Mouse (Mus musculus) thymus, adult 2 months (tissue): Measurements from ENCODE around the gene Atrnl1. TPM values are rescaled to one million over a fixed set of nuclear protein-coding genes. Genes with fewer than 3 reads are reported as not detected.
"Not testable (repeated sequence)": the region's sequence is repeated elsewhere in the genome, so short reads cannot be mapped to it uniquely, and the experiment has no call there.

ENCODE experiments used
- DNase-seq: peaks from one replicate; pipeline ENCODE4 v3.0.0; 2021
- H3K27ac ChIP-seq: fragments of 200-500 bp; 2 replicates; pipeline ENCODE4 v1.5.1; 2012; ENCODE audit warnings: low read length, control low read depth; ENCODE audit not compliant: control insufficient read depth, insufficient read depth
- H3K27me3 ChIP-seq: fragments of 200-500 bp; 2 replicates; pipeline ENCODE4 v1.6.1; 2012; ENCODE audit warnings: mild to moderate bottlenecking, low read length, moderate library complexity, mixed read lengths; ENCODE audit not compliant: control insufficient read depth, insufficient read depth
- H3K36me3 ChIP-seq: fragments of 200-500 bp; 2 replicates; pipeline ENCODE4 v1.6.1; 2012; ENCODE audit warnings: mild to moderate bottlenecking, low read length, moderate library complexity; ENCODE audit not compliant: control insufficient read depth, insufficient read depth
- H3K4me1 ChIP-seq: fragments of 200-500 bp; replicated peaks from 2 replicates; pipeline ENCODE4 v1.6.1; 2012; ENCODE audit warnings: low read length; ENCODE audit not compliant: control insufficient read depth, insufficient read depth
- H3K4me3 ChIP-seq: fragments of 200-500 bp; 2 replicates; pipeline ENCODE4 v1.5.1; 2012; ENCODE audit warnings: mild to moderate bottlenecking, low read length, control low read depth, moderate library complexity; ENCODE audit not compliant: control insufficient read depth, insufficient read depth
- CTCF ChIP-seq: fragments of 200-500 bp; IDR thresholded peaks from 2 replicates; pipeline ENCODE4 v1.5.1; 2012; ENCODE audit warnings: mild to moderate bottlenecking, control low read depth, low read length, moderate library complexity, borderline replicate concordance; ENCODE audit not compliant: control insufficient read depth, poor library complexity, insufficient read depth; ENCODE audit errors: extremely low read depth
- POLR2A ChIP-seq: fragments of 200-500 bp; IDR thresholded peaks from 2 replicates; pipeline ENCODE4 v1.6.1; 2012; ENCODE audit warnings: mild to moderate bottlenecking, low read length, control low read depth, moderate library complexity; ENCODE audit not compliant: control insufficient read depth, poor library complexity, insufficient read depth; ENCODE audit errors: extremely low read depth
- WGBS: fragments of 180-500 bp; shearing (Covaris S2); methylation state at CpG from one replicate; pipeline ENCODE4 v1.1.7; 2018; 5-methylcytosine and 5-hydroxymethylcytosine counted together
- polyA plus RNA-seq: library from polyadenylated mRNA; depleted of rRNA; stranded (reverse); fragments of >200 nt; gene quantifications from 2 replicates; pipeline ENCODE4 v1.2.3, GENCODE M21; 2012

Atrnl1 gene
- polyA plus RNA-seq, 1 experiment, result 8.2 TPM

- no peak overlapping the region for H3K27ac ChIP-seq
- 97% methylated on average over 13 of the region's 13 CpGs for WGBS
- no peaks in the 10 kb centered on the region for H3K4me1 ChIP-seq
- H3K4me3 ChIP-seq, result no peak overlapping the region
- DNase-seq, result no peak
- H3K36me3 ChIP-seq, result no peaks in the 10 kb centered on the region
- H3K27me3 ChIP-seq, result no peaks in the 10 kb centered on the region
- no peak for TF ChIP-seq CTCF
- no peak for TF ChIP-seq POLR2A
These were observed 260.0 kb downstream of the Atrnl1 start for GRCm38 (mm10) chr19:57870871-57871270.

GRCm38 (mm10) chr19:57876057-57876456 is 265.2 kb downstream of the Atrnl1 start:
- Histone ChIP-seq H3K27me3 (no peaks in the 10 kb centered on the region), H3K4me3 (no peak overlapping the region), H3K36me3 (no peaks in the 10 kb centered on the region), H3K4me1 (no peaks in the 10 kb centered on the region), H3K27ac (no peak overlapping the region)
- TF ChIP-seq POLR2A (no peak), CTCF (peak; percentile 64; the same call in 1 of the 2 replicates)
- 93% methylated on average over 6 of the region's 6 CpGs for WGBS
- peak; percentile 41 for DNase-seq

- no peak overlapping the region for H3K27ac ChIP-seq
- no peaks in the 10 kb centered on the region for H3K4me1 ChIP-seq
- H3K36me3 ChIP-seq, result no peaks in the 10 kb centered on the region
- H3K27me3 ChIP-seq, result no peaks in the 10 kb centered on the region
- TF ChIP-seq POLR2A (no peak), CTCF (no peak)
- no peak for DNase-seq
- WGBS, result 98% methylated on average over 4 of the region's 4 CpGs
- no peak overlapping the region for H3K4me3 ChIP-seq
These were observed 266.5 kb downstream of the Atrnl1 start for GRCm38 (mm10) chr19:57877343-57877742.

- H3K4me3 ChIP-seq, result no peak overlapping the region
- H3K27ac ChIP-seq, result no peak overlapping the region
- no peak for TF ChIP-seq CTCF
- no peak for TF ChIP-seq POLR2A
- no peaks in the 10 kb centered on the region for H3K36me3 ChIP-seq
- WGBS, result 93% methylated on average over 9 of the region's 9 CpGs
- H3K4me1 ChIP-seq, result no peaks in the 10 kb centered on the region
- no peaks in the 10 kb centered on the region for H3K27me3 ChIP-seq
- no peak for DNase-seq
These were observed 267.7 kb downstream of the Atrnl1 start for GRCm38 (mm10) chr19:57878583-57878982.

GRCm38 (mm10) chr19:57879841-57880240 is 269.0 kb downstream of the Atrnl1 start:
- H3K4me3 ChIP-seq, H3K36me3 ChIP-seq, H3K4me1 ChIP-seq, H3K27ac ChIP-seq, DNase-seq, H3K27me3 ChIP-seq: not testable (repeated sequence)
- 86% methylated on average over 1 of the region's 1 CpGs for WGBS

GRCm38 (mm10) chr19:57881927-57882326 is 271.1 kb downstream of the Atrnl1 start:
- Histone ChIP-seq H3K27ac (no peak overlapping the region), H3K36me3 (no peaks in the 10 kb centered on the region), H3K27me3 (no peaks in the 10 kb centered on the region), H3K4me1 (no peaks in the 10 kb centered on the region), H3K4me3 (no peak overlapping the region)
- no peak for TF ChIP-seq CTCF
- TF ChIP-seq POLR2A, result no peak
- 86% methylated on average over 7 of the region's 7 CpGs for WGBS
- no peak for DNase-seq

GRCm38 (mm10) chr19:57888871-57889270 is 278.0 kb downstream of the Atrnl1 start:
- no peak overlapping the region for H3K27ac ChIP-seq
- 96% methylated on average over 8 of the region's 8 CpGs for WGBS
- no peak for TF ChIP-seq CTCF
- no peak for TF ChIP-seq POLR2A
- no peak for DNase-seq
- H3K4me3 ChIP-seq, result no peak overlapping the region
- H3K36me3 ChIP-seq, result no peaks in the 10 kb centered on the region
- no peaks in the 10 kb centered on the region for H3K4me1 ChIP-seq
- H3K27me3 ChIP-seq, result no peaks in the 10 kb centered on the region
